Mouse (Mus musculus): ENCODE results near the gene Tsc22d2. TPM values are rescaled to one million over a fixed set of nuclear protein-coding genes. Genes with fewer than 3 reads are reported as not detected.

Tsc22d2 gene
- total RNA-seq, 2 experiments from 2014 or later = 8.5 to 17.3 TPM

DNA sequence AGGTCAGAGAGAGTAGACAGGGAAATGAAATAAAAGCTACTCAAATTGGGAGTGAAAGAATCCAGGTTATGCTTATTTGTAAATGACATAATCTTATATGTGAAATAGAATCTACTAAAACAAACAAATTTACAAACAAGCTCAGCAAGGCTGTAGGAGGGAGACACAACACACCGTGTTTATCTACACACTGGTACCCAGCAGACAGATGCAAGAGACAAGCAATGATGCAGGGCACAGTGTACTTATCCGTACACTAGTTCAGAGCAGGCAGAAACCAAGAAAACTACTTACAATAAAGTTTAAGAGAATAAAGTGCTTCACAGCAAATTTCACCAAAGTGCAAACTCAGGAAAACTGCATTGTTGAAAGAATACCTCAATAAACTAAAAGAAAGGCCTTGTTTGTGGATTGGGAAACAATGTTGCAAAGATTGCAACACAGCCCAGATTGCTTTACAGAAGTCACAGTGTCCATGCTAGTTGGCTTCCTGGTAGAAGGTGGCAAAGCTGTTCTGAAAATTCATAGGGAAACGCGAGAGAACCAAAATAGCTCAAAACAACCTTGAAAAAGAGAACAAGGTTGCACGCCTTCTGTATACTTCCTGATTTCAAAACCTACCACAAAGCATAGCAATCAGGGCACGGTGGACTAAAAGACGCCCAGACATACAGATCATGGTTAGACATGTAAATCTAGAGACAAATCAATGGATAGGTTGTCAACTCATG, 93.7 kb downstream of the Tsc22d2 start:
- ATAC-seq (replicated peaks; ENCODE audit: poor library complexity) = peak; percentile 89

- peak; percentile 56 for ATAC-seq (replicated peaks; ENCODE audit: poor library complexity)
Observed at GRCm38 (mm10) chr3:58511581-58511980, 97.1 kb downstream of the Tsc22d2 start.

GRCm38 (mm10) chr3:58512740-58513139, 98.2 kb downstream of the Tsc22d2 start:
- no peak for ATAC-seq (replicated peaks; ENCODE audit: poor library complexity)

GRCm38 (mm10) chr3:58513483-58513882, 99.0 kb downstream of the Tsc22d2 start:
- ATAC-seq (replicated peaks; ENCODE audit: poor library complexity) = no peak

GRCm38 (mm10) chr3:58515947-58516601, 101.6 kb downstream of the Tsc22d2 start:
- no peak for ATAC-seq (replicated peaks; ENCODE audit: poor library complexity)

Other genes with a start within 250 kb of the Tsc22d2 start
- 173 and 174 TPM in 2 replicates for gene Eif2a, start 111.1 kb downstream of the Tsc22d2 start, total RNA-seq (2015)
- 94.7 and 102 TPM in 2 replicates for gene Eif2a, start 111.1 kb downstream of the Tsc22d2 start, total RNA-seq (2017)
- gene Serp1, start 111.2 kb downstream of the Tsc22d2 start, total RNA-seq (2015) = 130 and 146 TPM in 2 replicates
- 136 and 145 TPM in 2 replicates for gene Serp1, start 111.2 kb downstream of the Tsc22d2 start, total RNA-seq (2017)
- gene Selenot, start 161.9 kb downstream of the Tsc22d2 start, total RNA-seq (2015) = 138 and 142 TPM in 2 replicates
- gene Selenot, start 161.9 kb downstream of the Tsc22d2 start, total RNA-seq (2017) = 176 and 180 TPM in 2 replicates
- gene Erich6, start 222.5 kb downstream of the Tsc22d2 start, total RNA-seq (2015) = 0.20 TPM in 1 of 2 replicates, not detected in the other
- not detected in 2 replicates for gene Erich6, start 222.5 kb downstream of the Tsc22d2 start, total RNA-seq (2017)

Measured in megakaryocyte progenitor cell, adult 5-6 weeks (primary cell).